Mouse (Mus musculus): ENCODE data around the gene Nebl. TPM values are rescaled to one million over a fixed set of nuclear protein-coding genes. Genes with fewer than 3 reads are reported as not detected.

Gene Nebl
- 2.5 and 3.0 TPM in 2 replicates for total RNA-seq (2015)
- 1.7 and 5.0 TPM in 2 replicates for total RNA-seq (2017)

GRCm38 (mm10) chr2:17730957-17731830, at the start of gene Nebl:
TSS of gene Nebl (minus strand) at chr2:17731464.
- peak; percentile 68 for ATAC-seq (replicated peaks; ENCODE audit: poor library complexity)

GRCm38 (mm10) chr2:17770246-17770825, 39.1 kb upstream of the Nebl start:
- ATAC-seq (replicated peaks; ENCODE audit: poor library complexity), result no peak

DNA sequence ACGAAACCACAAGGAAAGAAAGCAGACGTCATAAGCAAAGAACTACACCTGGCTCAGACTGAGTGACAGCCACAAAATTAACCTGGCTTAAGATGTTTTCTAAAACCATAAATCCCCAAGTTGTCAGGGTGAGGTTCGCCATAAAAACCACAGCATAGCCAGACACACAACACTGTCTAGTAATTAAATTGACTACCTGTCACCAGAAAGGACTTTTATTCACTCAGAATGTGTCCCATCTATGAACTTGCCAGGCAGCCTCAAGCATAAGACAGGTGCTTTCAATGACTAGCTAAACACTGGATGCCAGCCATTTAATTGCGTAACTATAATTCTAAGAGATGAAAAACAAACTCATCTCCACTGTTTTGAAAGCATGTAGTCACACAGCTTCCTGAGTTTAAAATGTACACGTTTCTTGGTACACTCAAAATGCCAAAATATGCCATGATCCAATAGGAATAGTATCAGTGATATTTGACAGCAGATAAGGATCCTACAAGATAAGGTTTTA, 38.0 kb upstream of the Nebl start:
- no peak for ATAC-seq (replicated peaks; ENCODE audit: poor library complexity)

GRCm38 (mm10) chr2:17756271-17756670, 25.0 kb upstream of the Nebl start:
- ATAC-seq (replicated peaks; ENCODE audit: poor library complexity), result no peak

DNA sequence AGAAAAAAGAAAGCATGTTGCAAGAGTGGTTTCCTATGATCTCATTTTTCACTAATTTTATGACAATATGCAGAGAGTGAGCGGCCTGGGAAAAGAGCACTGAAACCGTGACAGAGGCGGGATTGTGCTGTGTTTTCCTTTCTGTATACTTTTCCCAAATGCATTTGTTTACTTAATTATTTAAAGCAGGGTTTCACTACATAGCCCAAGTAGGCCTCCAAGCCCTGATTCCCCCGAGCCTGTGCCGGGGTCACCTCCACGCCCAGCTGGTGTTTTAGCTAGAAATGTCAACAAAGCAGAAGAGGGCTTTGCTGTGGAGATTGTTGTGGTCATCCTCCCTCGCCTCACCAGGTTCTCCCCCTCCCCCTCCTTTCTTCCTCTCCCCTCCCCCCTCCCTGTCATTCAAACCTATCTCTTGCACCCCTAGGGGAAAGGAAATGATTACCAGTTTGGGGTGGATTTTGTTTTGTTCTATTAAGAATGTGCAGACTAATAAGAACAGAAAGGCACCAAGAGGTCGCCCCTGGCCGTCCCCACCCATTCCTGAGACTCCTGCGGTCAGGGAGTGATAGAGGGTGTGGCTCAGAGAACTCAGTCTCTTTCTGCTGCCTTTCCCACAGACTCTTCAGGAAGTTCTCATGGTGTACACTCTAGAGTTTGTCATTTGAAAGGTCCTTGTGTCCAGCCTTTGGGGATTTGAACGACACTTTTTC, 10.9 kb upstream of the Nebl start:
- ATAC-seq (replicated peaks; ENCODE audit: poor library complexity), result peak; percentile 51

- peak; percentile 58 for ATAC-seq (replicated peaks; ENCODE audit: poor library complexity)
Measured at GRCm38 (mm10) chr2:17741555-17741954, 10.3 kb upstream of the Nebl start.

- ATAC-seq (replicated peaks; ENCODE audit: poor library complexity), result no peak
Measured at GRCm38 (mm10) chr2:17740454-17740853, 9.2 kb upstream of the Nebl start.

- ATAC-seq (replicated peaks; ENCODE audit: poor library complexity), result no peak
Measured at GRCm38 (mm10) chr2:17732210-17732609, 946 bp upstream of the Nebl start.

DNA sequence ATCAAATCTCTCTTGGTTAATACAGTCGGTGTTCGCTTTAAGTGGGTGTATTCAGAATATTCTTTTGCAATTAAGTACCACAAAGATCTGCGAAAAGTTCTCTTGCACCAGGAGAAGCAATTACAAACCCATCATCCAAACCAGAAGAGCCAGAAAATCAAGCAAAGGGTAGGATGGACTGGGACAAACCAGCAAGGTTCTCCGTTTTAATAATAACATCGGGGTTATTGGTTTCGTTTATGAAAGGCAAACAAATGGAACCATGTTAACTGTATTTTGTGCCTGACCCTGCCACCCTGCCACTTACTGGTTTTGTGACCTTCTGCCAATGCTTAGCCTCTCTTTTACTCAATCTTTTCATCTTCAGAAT, 552 bp upstream of the Nebl start:
- no peak for ATAC-seq (replicated peaks; ENCODE audit: poor library complexity)

GRCm38 (mm10) chr2:17730648-17730956, 662 bp downstream of the Nebl start:
- no peak; the same call in 1 of the 2 replicates for ATAC-seq (replicated peaks; ENCODE audit: poor library complexity)

DNA sequence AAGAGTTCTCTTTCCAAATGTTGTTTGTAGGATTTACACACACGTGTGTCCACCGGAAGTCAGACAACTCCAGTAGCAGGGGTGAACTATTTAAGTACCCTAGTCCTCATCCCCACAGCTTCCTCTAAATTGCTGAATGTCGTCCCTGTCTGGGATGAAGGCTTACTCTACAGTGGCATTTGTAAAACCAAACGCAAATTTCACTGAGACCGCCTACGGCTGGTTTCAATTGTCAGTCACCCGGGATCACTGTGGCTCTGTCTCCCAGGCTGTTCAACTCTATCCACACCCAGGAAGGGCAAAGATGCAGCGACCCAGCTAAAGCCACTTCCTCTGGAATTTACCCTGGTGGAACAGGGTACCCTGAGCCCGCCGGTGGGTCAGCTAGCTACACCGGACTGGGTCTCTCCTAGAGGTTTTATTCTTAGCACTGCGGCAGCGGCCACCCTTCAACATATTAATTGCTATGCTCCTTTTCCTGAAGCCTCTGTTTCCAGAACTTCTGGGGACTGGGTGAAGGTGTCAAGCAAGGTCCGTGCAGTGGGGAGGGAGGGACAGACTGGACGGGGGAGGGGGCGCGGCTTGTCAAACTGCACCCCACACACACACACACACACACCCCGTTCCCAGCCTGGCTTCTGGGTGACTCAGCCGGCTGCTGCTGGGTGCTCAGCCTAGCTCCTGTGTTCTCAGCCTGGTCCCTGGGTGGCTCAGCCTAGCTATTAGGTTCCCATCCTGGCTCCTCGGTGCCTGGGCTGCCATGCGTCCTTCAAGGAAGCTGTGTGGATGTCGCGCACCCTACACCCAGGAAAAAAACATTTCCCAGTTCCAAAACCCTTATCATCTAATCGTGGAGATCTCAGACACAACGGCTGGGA, 1.3 kb downstream of the Nebl start:
- peak; percentile 37 for ATAC-seq (replicated peaks; ENCODE audit: poor library complexity)

DNA sequence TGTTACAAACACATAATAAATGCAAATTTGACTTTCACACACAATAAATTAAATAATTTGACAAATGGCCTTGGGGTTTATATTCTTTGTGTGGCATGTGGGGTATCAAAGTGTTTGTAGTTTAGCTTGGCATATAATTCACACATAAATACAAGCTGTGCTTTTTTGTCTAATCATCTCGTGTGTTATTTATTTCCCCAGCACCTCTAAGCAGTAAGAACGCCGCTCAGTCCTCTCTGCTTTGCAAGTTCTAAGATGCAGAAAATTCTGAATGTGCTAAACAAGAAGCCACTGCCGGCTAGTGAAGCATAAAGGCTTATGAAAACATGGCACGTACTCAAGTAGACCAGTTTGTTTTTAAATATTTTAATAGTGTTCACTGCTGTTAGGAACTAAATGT, 6.9 kb downstream of the Nebl start:
- ATAC-seq (replicated peaks; ENCODE audit: poor library complexity), result no peak

GRCm38 (mm10) chr2:17723268-17724019, 7.8 kb downstream of the Nebl start:
- ATAC-seq (replicated peaks; ENCODE audit: poor library complexity), result peak; percentile 87

DNA sequence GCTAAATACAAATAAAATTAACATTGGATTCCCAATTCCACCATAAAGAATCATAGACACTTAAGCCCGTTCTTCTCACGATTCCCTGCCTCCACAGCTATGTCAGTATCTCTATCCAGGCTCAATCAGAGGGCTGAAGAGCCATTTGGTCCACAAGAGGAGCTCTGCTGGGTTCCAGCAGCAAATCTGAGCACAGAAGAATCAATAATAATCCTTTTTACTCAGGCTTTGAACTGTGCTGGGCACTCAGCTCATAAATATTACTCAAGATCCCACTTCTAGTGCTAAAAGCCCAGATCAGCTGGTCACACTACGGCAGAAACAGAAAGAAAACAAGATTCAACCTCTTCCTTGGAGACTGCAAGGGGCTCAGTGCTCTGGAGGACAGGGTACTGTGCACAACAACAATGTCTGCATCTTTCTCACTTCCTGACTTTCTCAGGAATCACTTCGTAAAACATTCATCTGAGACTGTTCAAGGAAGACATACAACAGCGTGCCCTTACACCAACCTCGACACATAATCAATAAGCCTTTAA, 10.0 kb downstream of the Nebl start:
- ATAC-seq (replicated peaks; ENCODE audit: poor library complexity), result no peak

- ATAC-seq (replicated peaks; ENCODE audit: poor library complexity), result no peak
Measured at GRCm38 (mm10) chr2:17718281-17718680, 13.0 kb downstream of the Nebl start.

GRCm38 (mm10) chr2:17717200-17717599, 14.1 kb downstream of the Nebl start:
- no peak for ATAC-seq (replicated peaks; ENCODE audit: poor library complexity)

GRCm38 (mm10) chr2:17715149-17715767, 16.0 kb downstream of the Nebl start:
- ATAC-seq (replicated peaks; ENCODE audit: poor library complexity), result no peak

DNA sequence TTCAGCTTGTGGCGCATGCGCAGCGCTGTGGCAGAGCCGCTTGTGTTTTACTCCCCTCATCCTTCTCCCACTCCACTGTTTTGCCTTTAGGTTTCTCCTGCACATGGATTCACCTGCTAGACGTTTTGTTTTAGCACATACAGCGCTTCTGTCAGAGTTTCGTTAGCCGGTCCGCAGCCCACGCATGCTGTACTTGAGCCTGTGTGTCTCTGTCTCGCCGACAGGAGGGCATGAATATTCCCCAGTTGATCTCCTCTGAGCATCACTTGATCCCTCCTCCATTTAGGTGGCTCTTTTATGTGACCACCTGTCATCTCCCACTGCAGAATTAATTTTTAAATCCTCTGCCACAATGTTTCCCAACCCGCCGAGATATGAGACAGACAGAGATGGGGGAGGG, 16.6 kb downstream of the Nebl start:
- ATAC-seq (replicated peaks; ENCODE audit: poor library complexity), result no peak

GRCm38 (mm10) chr2:17714124-17714523, 17.1 kb downstream of the Nebl start:
- no peak for ATAC-seq (replicated peaks; ENCODE audit: poor library complexity)

All from megakaryocyte progenitor cell, adult 5-6 weeks (primary cell).